Mouse (Mus musculus) liver, embryonic 13.5 days (tissue): ENCODE results near the gene Ott. TPM values are rescaled to one million over a fixed set of nuclear protein-coding genes. Genes with fewer than 3 reads are reported as not detected.
"Not testable (repeated sequence)": the region's sequence is repeated elsewhere in the genome, so short reads cannot be mapped to it uniquely, and the experiment has no call there.

ENCODE experiments used
- ATAC-seq: fragments of 200-750 bp; cut with Nextera tagmentation; 2 replicates; pipeline ENCODE4 v1.8.0; 2017; ENCODE audit warnings: low read depth, mild to moderate bottlenecking, moderate number of reproducible peaks, moderate library complexity
- DNase-seq: peaks from one replicate; pipeline ENCODE4 v3.0.0; 2022
- H3K27ac ChIP-seq: fragments of 300-500 bp; sonication (generic); 2 replicates; pipeline ENCODE4 v1.5.1; 2015; ENCODE audit warnings: moderate library complexity, mild to moderate bottlenecking, inconsistent platforms
- H3K27me3 ChIP-seq: fragments of 300-500 bp; sonication (generic); 2 replicates; pipeline ENCODE4 v1.6.1; 2015; ENCODE audit warnings: mild to moderate bottlenecking, inconsistent platforms
- H3K36me3 ChIP-seq: fragments of 300-500 bp; sonication (generic); 2 replicates; pipeline ENCODE4 v1.6.1; 2015; ENCODE audit warnings: mild to moderate bottlenecking, inconsistent platforms
- H3K4me1 ChIP-seq: fragments of 300-500 bp; sonication (generic); replicated peaks from 2 replicates; pipeline ENCODE4 v1.6.1; 2015; ENCODE audit warnings: inconsistent platforms
- H3K4me2 ChIP-seq: fragments of 300-500 bp; sonication (generic); 2 replicates; pipeline ENCODE4 v1.6.1; 2015; ENCODE audit warnings: inconsistent platforms, mild to moderate bottlenecking, moderate library complexity
- H3K4me3 ChIP-seq: fragments of 300-500 bp; sonication (generic); replicated peaks from 2 replicates; pipeline ENCODE4 v1.5.1; 2015; ENCODE audit warnings: mild to moderate bottlenecking, inconsistent platforms
- H3K9ac ChIP-seq: fragments of 300-500 bp; sonication (generic); 2 replicates; pipeline ENCODE4 v1.6.1; 2015; ENCODE audit warnings: mild to moderate bottlenecking, inconsistent platforms
- H3K9me3 ChIP-seq: fragments of 300-500 bp; sonication (generic); replicated peaks from 2 replicates; pipeline ENCODE4 v1.6.1; 2016; ENCODE audit warnings: inconsistent platforms
- WGBS: fragments of 180-500 bp; shearing (Covaris S2); methylation state at CpG from one replicate; pipeline ENCODE4 v1.1.7; 2015; ENCODE audit not compliant: insufficient replicate concordance; 5-methylcytosine and 5-hydroxymethylcytosine counted together
- polyA plus RNA-seq: library from polyadenylated mRNA; unstranded; fragments of >200 nt; fragmentation: Nextera tagmentation; extraction: Ambion mirVana; gene quantifications from 2 replicates; pipeline ENCODE4 v1.2.1, GENCODE M21; 2015

Ott gene
- polyA plus RNA-seq = not detected in 2 replicates

GRCm38 (mm10) chrX:149073982-149074381, at the start of gene Ott:
Gene Ott, plus strand, starts transcription at chrX:149074282.
- H3K27ac ChIP-seq, H3K27me3 ChIP-seq, ATAC-seq, H3K4me2 ChIP-seq, H3K9ac ChIP-seq, H3K4me3 ChIP-seq, H3K36me3 ChIP-seq, DNase-seq, H3K9me3 ChIP-seq, H3K4me1 ChIP-seq: not testable (repeated sequence)
- no CpG with 5 or more reads among the region's 5 CpGs for WGBS

Other genes with a start within 250 kb of the Ott start
- not detected in 2 replicates for gene Luzp4, start 216.6 kb upstream of the Ott start, polyA plus RNA-seq
- not detected in 2 replicates for gene Gm15093, start 198.1 kb downstream of the Ott start, polyA plus RNA-seq